Mouse (Mus musculus): ENCODE results near the gene Clip2. TPM values are rescaled to one million over a fixed set of nuclear protein-coding genes. Genes with fewer than 3 reads are reported as not detected.
"Not testable (repeated sequence)": the region's sequence is repeated elsewhere in the genome, so short reads cannot be mapped to it uniquely, and the experiment has no call there.

Clip2 gene
- polyA plus RNA-seq, 1 experiment from 2014 or later = 1.0 TPM

DNA sequence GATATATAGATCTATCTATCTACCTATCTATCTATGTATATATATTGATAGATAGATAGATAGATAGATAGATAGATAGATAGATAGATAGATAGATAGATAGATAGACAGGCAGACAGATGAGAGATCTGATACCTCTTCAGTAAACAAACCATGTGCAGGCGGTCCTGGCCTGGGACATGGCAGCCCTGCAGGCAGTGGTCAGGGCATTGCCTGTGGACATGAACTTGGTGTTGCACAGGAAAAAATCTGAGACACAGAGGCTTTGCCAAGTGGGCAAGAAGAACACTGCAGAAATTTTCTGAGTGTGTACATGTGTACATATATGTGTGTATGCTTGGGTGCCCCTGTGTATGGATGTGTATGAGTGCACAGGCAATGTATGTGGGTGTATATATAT lies 68.9 kb downstream of the Clip2 start:
- 70% methylated on average over 1 of the region's 1 CpGs for WGBS
- no peak for DNase-seq (ENCODE audit: low spot score)

DNA sequence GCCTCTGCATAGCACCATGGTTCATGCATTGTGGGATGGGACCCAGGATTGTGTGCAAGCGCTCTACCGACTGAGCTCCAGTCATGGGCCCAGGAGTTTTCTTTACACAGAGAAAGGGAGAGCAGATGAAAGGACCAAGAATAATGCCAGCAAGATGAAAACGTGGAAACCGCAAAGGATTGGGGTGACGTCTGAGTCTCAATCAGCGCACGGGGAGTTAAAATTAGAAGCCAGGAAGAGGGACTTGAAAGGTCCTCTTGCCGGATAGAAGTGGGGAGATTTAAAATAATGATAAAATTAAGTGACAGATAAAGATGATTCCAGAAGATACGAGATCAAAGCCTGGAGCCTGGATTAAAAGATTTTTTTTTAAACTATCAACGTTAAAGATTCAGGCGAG lies 69.9 kb downstream of the Clip2 start:
- no peaks in the 10 kb centered on the region for H3K4me1 ChIP-seq (replicated peaks; ENCODE audit: control insufficient read depth, insufficient read depth)
- H3K4me3 ChIP-seq (ENCODE audit: low read depth, low read length) = no peak overlapping the region
- no peaks in the 10 kb centered on the region for H3K27me3 ChIP-seq (ENCODE audit: control insufficient read depth, insufficient read depth, low read length)
- no peaks in the 10 kb centered on the region for H3K36me3 ChIP-seq (ENCODE audit: control insufficient read depth, insufficient read depth, low read length)
- H3K9me3 ChIP-seq (ENCODE audit: control insufficient read depth, low read length) = no peaks in the 10 kb centered on the region
- H3K27ac ChIP-seq (replicated peaks) = no peak overlapping the region
- no peak overlapping the region for H3K4me2 ChIP-seq (replicated peaks; ENCODE audit: low read depth)
- TF ChIP-seq EP300 (optimal IDR thresholded peaks at IDR 0.05) (no peak), CTCF (IDR thresholded peaks at IDR 0.05; ENCODE audit: low read depth) (no peak)
- ATAC-seq (ENCODE audit: low FRiP score, low TSS enrichment) (no peak), DNase-seq (ENCODE audit: low spot score) (no peak)
- 59% methylated on average over 11 of the region's 11 CpGs for WGBS
- H3K9ac ChIP-seq (ENCODE audit: low read length) = no peak overlapping the region

More for the DNA sequence above, 68.9 kb downstream of the Clip2 start:
- H3K4me2 ChIP-seq (replicated peaks; ENCODE audit: low read depth) = no peak overlapping the region
- no peaks in the 10 kb centered on the region for H3K4me1 ChIP-seq (replicated peaks; ENCODE audit: control insufficient read depth, insufficient read depth)
- no peak for ATAC-seq (ENCODE audit: low FRiP score, low TSS enrichment)
- no peaks in the 10 kb centered on the region for H3K27me3 ChIP-seq (ENCODE audit: control insufficient read depth, insufficient read depth, low read length)
- TF ChIP-seq CTCF (IDR thresholded peaks at IDR 0.05; ENCODE audit: low read depth) = no peak
- no peak for TF ChIP-seq EP300 (optimal IDR thresholded peaks at IDR 0.05)
- H3K36me3 ChIP-seq (ENCODE audit: control insufficient read depth, insufficient read depth, low read length) = no peaks in the 10 kb centered on the region
- no peak overlapping the region for H3K4me3 ChIP-seq (ENCODE audit: low read depth, low read length)
- no peak overlapping the region for H3K9ac ChIP-seq (ENCODE audit: low read length)
- H3K9me3 ChIP-seq (ENCODE audit: control insufficient read depth, low read length) = no peaks in the 10 kb centered on the region
- H3K27ac ChIP-seq (replicated peaks) = no peak overlapping the region

DNA sequence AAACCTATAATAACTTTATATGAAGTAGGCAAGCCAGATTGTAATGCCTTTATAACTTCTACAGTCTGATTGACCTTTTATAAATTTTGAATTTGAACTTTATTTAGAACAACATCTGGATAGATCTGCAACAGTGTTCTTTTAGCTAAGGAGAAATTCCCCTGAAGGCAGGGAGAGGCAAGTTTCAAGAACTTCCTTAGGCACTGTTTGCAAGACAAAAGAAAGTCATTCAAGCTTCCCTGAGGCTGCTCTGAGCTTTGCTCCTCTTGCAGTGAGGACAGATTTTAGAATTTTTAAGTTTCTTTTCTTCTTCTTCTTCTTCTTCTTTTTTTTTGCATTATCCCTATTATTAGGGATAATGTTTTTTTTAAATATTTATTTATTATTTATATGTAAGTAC lies 73.3 kb downstream of the Clip2 start:
- not testable (repeated sequence) for H3K4me3 ChIP-seq (ENCODE audit: low read depth, low read length); H3K9ac ChIP-seq (ENCODE audit: low read length); DNase-seq (ENCODE audit: low spot score); H3K27ac ChIP-seq (replicated peaks); H3K36me3 ChIP-seq (ENCODE audit: control insufficient read depth, insufficient read depth, low read length); ATAC-seq (ENCODE audit: low FRiP score, low TSS enrichment); H3K4me2 ChIP-seq (replicated peaks; ENCODE audit: low read depth); H3K4me1 ChIP-seq (replicated peaks; ENCODE audit: control insufficient read depth, insufficient read depth); H3K27me3 ChIP-seq (ENCODE audit: control insufficient read depth, insufficient read depth, low read length); H3K9me3 ChIP-seq (ENCODE audit: control insufficient read depth, low read length)

DNA sequence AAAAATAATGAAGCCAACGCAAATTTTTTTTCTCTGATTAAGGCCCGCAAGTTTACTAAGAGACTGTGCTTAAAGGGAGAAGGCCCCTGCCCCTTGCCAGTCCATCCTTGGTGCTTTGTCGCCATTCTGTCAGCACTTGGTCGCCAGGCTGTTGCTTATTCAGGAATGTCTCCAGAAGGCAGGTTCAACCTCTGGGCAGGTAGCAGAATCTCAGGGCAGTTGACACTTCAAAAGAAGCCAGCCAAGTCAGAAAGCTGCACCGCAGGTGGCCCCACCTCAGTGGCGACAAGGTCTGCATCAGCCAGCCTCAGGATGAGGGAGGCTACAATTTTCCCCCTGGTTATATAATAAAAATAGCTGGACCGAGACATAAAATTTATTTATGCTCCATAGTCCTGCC lies 76.5 kb downstream of the Clip2 start:
- not testable (repeated sequence) for H3K9me3 ChIP-seq (ENCODE audit: control insufficient read depth, low read length); H3K27ac ChIP-seq (replicated peaks); H3K4me3 ChIP-seq (ENCODE audit: low read depth, low read length); H3K4me2 ChIP-seq (replicated peaks; ENCODE audit: low read depth); H3K4me1 ChIP-seq (replicated peaks; ENCODE audit: control insufficient read depth, insufficient read depth); H3K27me3 ChIP-seq (ENCODE audit: control insufficient read depth, insufficient read depth, low read length); ATAC-seq (ENCODE audit: low FRiP score, low TSS enrichment); H3K9ac ChIP-seq (ENCODE audit: low read length); DNase-seq (ENCODE audit: low spot score); H3K36me3 ChIP-seq (ENCODE audit: control insufficient read depth, insufficient read depth, low read length)
- WGBS = 90% methylated on average over 7 of the region's 7 CpGs

DNA sequence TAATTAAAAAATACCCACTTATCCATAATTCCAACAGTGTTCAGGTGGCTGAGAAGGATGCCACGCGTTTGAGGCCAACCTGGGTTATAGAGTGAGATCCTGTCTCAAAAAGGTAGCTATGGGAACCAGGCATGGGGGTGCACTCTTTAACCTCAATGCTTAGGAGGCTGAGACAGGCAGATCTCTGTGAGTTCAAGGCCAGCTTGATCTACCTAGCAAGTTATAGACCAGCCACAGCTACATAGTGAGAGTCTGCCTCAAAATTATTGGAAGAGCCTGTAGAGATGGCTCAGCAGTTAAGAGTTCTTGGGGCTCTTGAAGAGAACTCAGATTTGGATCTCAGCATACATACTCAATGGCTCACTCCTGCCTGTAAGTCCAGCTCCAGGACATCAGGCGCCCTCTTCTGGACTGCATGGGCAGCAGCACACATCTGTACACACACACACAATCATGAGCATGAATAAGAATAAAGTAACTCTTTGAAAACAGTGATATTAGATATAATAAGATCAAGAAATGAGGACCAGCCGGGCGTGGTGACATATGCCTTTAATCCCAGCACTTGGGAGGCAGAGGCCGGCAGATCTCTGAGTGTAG lies 77.1 kb downstream of the Clip2 start:
- Histone ChIP-seq H3K27ac (replicated peaks) (no peak overlapping the region), H3K4me1 (replicated peaks; ENCODE audit: control insufficient read depth, insufficient read depth) (no peaks in the 10 kb centered on the region), H3K4me3 (ENCODE audit: low read depth, low read length) (no peak overlapping the region), H3K4me2 (replicated peaks; ENCODE audit: low read depth) (no peak overlapping the region), H3K36me3 (ENCODE audit: control insufficient read depth, insufficient read depth, low read length) (no peaks in the 10 kb centered on the region), H3K27me3 (ENCODE audit: control insufficient read depth, insufficient read depth, low read length) (no peaks in the 10 kb centered on the region), H3K9ac (ENCODE audit: low read length) (no peak overlapping the region), H3K9me3 (ENCODE audit: control insufficient read depth, low read length) (no peaks in the 10 kb centered on the region)
- no peak for DNase-seq (ENCODE audit: low spot score)
- no peak for ATAC-seq (ENCODE audit: low FRiP score, low TSS enrichment)
- WGBS = 96% methylated on average over 6 of the region's 6 CpGs
- TF ChIP-seq CTCF (IDR thresholded peaks at IDR 0.05; ENCODE audit: low read depth) (peak; percentile 43), EP300 (optimal IDR thresholded peaks at IDR 0.05) (no peak)

DNA sequence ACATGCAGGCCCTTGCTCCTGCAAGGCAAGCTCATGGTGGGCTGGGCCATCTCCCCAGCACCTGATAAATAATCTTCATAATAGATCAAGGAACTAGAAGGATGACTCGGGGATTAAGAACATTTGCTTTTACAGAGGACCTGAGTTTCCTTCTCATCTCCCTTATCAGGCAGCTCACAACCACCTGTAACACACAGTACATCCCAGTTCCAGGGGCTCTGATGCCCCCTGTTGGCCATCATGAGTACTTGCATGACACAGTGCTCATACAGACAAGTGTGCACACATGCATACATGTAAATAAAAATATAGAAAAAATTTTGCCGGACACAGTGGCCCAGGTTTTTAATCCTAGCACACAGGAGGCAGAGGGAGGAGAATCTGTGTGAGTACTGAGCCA lies 78.3 kb downstream of the Clip2 start:
- H3K9me3 ChIP-seq (ENCODE audit: control insufficient read depth, low read length) = no peaks in the 10 kb centered on the region
- H3K4me1 ChIP-seq (replicated peaks; ENCODE audit: control insufficient read depth, insufficient read depth) = no peaks in the 10 kb centered on the region
- H3K36me3 ChIP-seq (ENCODE audit: control insufficient read depth, insufficient read depth, low read length) = no peaks in the 10 kb centered on the region
- TF ChIP-seq EP300 (optimal IDR thresholded peaks at IDR 0.05) (no peak), CTCF (IDR thresholded peaks at IDR 0.05; ENCODE audit: low read depth) (peak; percentile 65)
- WGBS = 74% methylated on average over 2 of the region's 2 CpGs
- no peak overlapping the region for H3K9ac ChIP-seq (ENCODE audit: low read length)
- no peak overlapping the region for H3K4me2 ChIP-seq (replicated peaks; ENCODE audit: low read depth)
- no peak overlapping the region for H3K27ac ChIP-seq (replicated peaks)
- no peak overlapping the region for H3K4me3 ChIP-seq (ENCODE audit: low read depth, low read length)
- H3K27me3 ChIP-seq (ENCODE audit: control insufficient read depth, insufficient read depth, low read length) = no peaks in the 10 kb centered on the region
- ATAC-seq (ENCODE audit: low FRiP score, low TSS enrichment) (no peak), DNase-seq (ENCODE audit: low spot score) (peak; percentile 20)

All from stomach, postnatal 0 days (tissue).